Mouse (Mus musculus): Measurements from ENCODE around the gene Cdc123. TPM values are rescaled to one million over a fixed set of nuclear protein-coding genes. Genes with fewer than 3 reads are reported as not detected.

Gene Cdc123
- polyA plus RNA-seq, 1 experiment from 2014 or later, result 208 TPM

DNA sequence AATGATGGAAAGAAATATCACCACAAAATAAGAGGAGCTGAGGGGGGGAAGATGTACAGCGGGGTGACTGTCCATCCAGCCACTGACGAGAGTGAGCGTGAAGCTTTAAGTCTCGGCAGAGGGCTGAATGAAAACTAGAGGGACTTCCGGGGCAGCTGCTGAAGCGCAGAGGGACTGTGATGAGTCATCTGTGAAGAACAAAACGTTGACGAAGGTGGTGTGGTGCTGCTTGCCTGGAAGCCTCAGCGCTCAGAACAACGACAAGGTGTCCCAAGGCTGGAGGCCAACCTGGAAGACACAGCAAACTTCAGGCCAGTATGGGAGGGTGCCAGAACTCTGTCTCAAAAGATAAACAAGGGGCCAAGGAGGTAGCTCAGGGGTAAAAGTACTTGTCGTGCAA is 4.1 kb downstream of the Cdc123 start:
- ATAC-seq (replicated peaks; ENCODE audit: low FRiP score, low read depth) (no peak), DNase-seq (ENCODE audit: low spot score) (no peak)
- Histone ChIP-seq H3K4me3 (replicated peaks; ENCODE audit: low read depth, low read length) (no peak overlapping the region), H3K27me3 (ENCODE audit: insufficient read depth, low read length) (no peaks in the 10 kb centered on the region), H3K4me1 (replicated peaks; ENCODE audit: insufficient read depth, low read length) (no peaks in the 10 kb centered on the region), H3K36me3 (ENCODE audit: insufficient read depth, low read length) (peaks cover 42% of the 10 kb centered on the region), H3K9me3 (replicated peaks; ENCODE audit: low read length) (no peaks in the 10 kb centered on the region), H3K4me2 (ENCODE audit: low read length) (no peak overlapping the region), H3K27ac (no peak overlapping the region), H3K9ac (ENCODE audit: low read depth, low read length) (no peak overlapping the region)
- no peak for TF ChIP-seq CTCF (IDR thresholded peaks at IDR 0.05; ENCODE audit: low read depth)
- 91% methylated on average over 11 of the region's 11 CpGs for WGBS

DNA sequence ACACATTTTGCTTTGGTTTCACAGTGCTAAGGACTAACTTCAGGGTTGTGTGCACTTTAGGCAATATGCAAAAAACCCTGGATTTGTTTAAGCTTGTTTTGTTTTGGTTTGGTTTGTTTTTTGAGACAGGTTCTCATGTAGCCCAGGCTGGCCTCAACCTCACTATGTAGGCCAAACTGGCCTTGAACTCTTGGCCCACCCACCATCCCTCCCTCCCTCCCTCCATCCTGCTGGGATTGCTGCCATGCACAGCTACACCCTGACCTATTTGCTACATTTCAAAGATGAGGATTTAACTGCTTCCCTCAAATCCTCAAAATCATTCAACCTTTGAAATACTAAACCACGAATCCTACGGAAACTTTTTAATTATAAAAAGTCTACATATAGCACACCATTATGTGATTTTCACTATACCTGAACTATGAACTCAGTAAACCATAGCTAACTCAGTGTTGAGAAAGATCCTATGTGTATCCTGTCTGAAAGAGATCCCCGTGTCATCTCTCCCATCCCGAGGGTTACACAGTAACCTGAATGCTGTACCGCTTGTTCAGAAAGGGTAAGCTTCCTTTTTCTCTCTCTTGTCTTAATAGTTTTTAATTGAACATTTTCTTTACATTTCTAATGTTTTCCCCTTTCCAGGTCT is 19.6 kb downstream of the Cdc123 start:
- Histone ChIP-seq H3K4me1 (replicated peaks; ENCODE audit: insufficient read depth, low read length) (no peaks in the 10 kb centered on the region), H3K4me2 (ENCODE audit: low read length) (no peak overlapping the region), H3K27ac (no peak overlapping the region), H3K4me3 (replicated peaks; ENCODE audit: low read depth, low read length) (no peak overlapping the region), H3K27me3 (ENCODE audit: insufficient read depth, low read length) (no peaks in the 10 kb centered on the region), H3K9me3 (replicated peaks; ENCODE audit: low read length) (no peaks in the 10 kb centered on the region), H3K36me3 (ENCODE audit: insufficient read depth, low read length) (peaks cover 33% of the 10 kb centered on the region; the same call in 1 of the 2 replicates), H3K9ac (ENCODE audit: low read depth, low read length) (no peak overlapping the region)
- WGBS, result 87% methylated on average over 5 of the region's 5 CpGs
- no peak for TF ChIP-seq CTCF (IDR thresholded peaks at IDR 0.05; ENCODE audit: low read depth)
- DNase-seq (ENCODE audit: low spot score) (no peak), ATAC-seq (replicated peaks; ENCODE audit: low FRiP score, low read depth) (no peak)

DNA sequence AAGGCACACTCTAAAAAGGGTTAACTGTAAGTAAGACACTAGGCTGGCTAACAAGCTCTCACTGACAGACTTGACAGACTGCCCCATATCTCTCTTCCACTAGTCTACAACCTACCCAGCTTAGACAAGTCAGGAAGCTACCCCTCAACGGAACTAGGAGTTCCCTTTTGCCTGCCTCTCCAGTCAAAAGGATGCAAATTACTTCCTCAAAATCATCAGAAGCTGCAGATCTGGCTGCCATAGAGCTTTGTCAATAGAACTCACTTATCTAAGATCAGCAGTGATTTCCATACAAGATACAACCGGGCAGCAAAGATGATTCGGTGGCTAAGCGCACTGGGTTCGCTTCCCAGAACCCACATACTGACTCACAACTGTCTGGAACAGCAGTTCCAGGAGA is 20.3 kb downstream of the Cdc123 start:
- Histone ChIP-seq H3K27me3 (ENCODE audit: insufficient read depth, low read length) (no peaks in the 10 kb centered on the region), H3K4me1 (replicated peaks; ENCODE audit: insufficient read depth, low read length) (no peaks in the 10 kb centered on the region), H3K27ac (no peak overlapping the region), H3K36me3 (ENCODE audit: insufficient read depth, low read length) (peaks cover 37% of the 10 kb centered on the region; the same call in 1 of the 2 replicates), H3K4me3 (replicated peaks; ENCODE audit: low read depth, low read length) (no peak overlapping the region), H3K9me3 (replicated peaks; ENCODE audit: low read length) (no peaks in the 10 kb centered on the region), H3K9ac (ENCODE audit: low read depth, low read length) (no peak overlapping the region), H3K4me2 (ENCODE audit: low read length) (no peak overlapping the region)
- ATAC-seq (replicated peaks; ENCODE audit: low FRiP score, low read depth), result no peak
- DNase-seq (ENCODE audit: low spot score), result no peak
- no peak for TF ChIP-seq CTCF (IDR thresholded peaks at IDR 0.05; ENCODE audit: low read depth)
- WGBS, result 75% methylated on average over 5 of the region's 5 CpGs

DNA sequence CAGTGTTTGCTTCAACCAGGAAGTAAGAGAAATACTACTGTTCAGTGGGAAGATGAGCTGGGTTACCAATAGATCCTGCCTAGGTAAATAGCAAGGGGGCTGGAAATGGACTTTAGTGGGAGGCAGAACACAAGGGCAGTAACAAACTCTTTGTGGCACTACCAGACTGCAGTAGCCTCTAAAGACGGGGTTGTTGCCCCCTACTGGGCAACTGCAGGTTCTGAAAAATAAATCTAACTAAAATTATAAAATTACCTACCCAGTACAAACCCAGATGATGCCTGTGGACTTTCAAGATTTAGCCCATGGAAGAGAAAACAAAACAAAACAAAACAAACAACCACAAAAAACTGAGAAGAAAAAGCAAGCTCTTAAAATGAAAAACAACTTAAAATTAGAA is 20.8 kb downstream of the Cdc123 start:
- H3K9ac ChIP-seq (ENCODE audit: low read depth, low read length), result no peak overlapping the region
- DNase-seq (ENCODE audit: low spot score), result peak; percentile 47
- no peak for ATAC-seq (replicated peaks; ENCODE audit: low FRiP score, low read depth)
- no peak overlapping the region for H3K4me2 ChIP-seq (ENCODE audit: low read length)
- no peaks in the 10 kb centered on the region for H3K9me3 ChIP-seq (replicated peaks; ENCODE audit: low read length)
- WGBS, result 28% methylated on average over 1 of the region's 1 CpGs
- H3K4me1 ChIP-seq (replicated peaks; ENCODE audit: insufficient read depth, low read length), result no peaks in the 10 kb centered on the region
- H3K36me3 ChIP-seq (ENCODE audit: insufficient read depth, low read length), result peaks cover 40% of the 10 kb centered on the region; the same call in 1 of the 2 replicates
- H3K27ac ChIP-seq, result no peak overlapping the region
- no peaks in the 10 kb centered on the region for H3K27me3 ChIP-seq (ENCODE audit: insufficient read depth, low read length)
- peak; percentile 61 for TF ChIP-seq CTCF (IDR thresholded peaks at IDR 0.05; ENCODE audit: low read depth)
- H3K4me3 ChIP-seq (replicated peaks; ENCODE audit: low read depth, low read length), result no peak overlapping the region

DNA sequence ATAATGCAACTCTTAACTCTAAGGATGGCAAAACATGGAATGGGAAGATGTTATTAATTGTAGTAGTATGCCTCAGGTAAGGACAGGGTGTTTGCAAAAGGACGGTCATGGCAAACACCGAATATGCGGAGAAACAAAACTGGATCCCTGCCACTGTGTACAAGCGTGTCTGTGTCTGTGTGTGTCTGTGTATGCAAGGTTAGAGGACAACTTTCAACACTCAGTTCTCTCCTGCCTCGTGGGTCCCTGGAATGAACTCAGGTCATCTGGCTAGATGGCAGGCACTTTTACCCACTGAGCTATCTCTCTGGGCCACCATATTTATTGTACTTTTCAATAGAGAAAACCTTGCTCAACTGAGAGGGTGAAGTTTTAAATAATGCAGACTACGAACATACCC is 22.5 kb downstream of the Cdc123 start:
- H3K9me3 ChIP-seq (replicated peaks; ENCODE audit: low read length), result no peaks in the 10 kb centered on the region
- H3K4me3 ChIP-seq (replicated peaks; ENCODE audit: low read depth, low read length), result no peak overlapping the region
- no peak for ATAC-seq (replicated peaks; ENCODE audit: low FRiP score, low read depth)
- WGBS, result 95% methylated on average over 6 of the region's 6 CpGs
- no peaks in the 10 kb centered on the region for H3K4me1 ChIP-seq (replicated peaks; ENCODE audit: insufficient read depth, low read length)
- H3K9ac ChIP-seq (ENCODE audit: low read depth, low read length), result no peak overlapping the region
- no peak for TF ChIP-seq CTCF (IDR thresholded peaks at IDR 0.05; ENCODE audit: low read depth)
- peaks cover 46% of the 10 kb centered on the region; the same call in 1 of the 2 replicates for H3K36me3 ChIP-seq (ENCODE audit: insufficient read depth, low read length)
- no peak overlapping the region for H3K4me2 ChIP-seq (ENCODE audit: low read length)
- H3K27ac ChIP-seq, result no peak overlapping the region
- no peak for DNase-seq (ENCODE audit: low spot score)
- no peaks in the 10 kb centered on the region for H3K27me3 ChIP-seq (ENCODE audit: insufficient read depth, low read length)

DNA sequence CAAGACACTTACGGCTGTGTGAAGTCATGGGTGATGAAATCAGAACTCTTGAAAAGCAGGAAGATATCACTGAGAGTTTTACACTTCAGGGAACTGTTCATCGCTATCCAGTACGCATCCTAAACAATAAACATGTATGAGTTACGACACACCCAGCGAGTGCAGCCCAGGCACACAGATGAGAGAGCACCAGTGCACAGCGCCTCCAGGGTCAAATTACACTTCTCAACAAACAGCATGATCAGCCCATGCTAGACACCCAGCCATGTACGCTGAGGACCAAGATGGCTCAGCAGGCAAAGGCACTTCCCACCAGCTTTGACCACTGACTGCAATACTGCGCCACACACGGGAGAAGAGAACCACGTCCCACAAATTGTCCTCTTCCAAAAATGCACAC is 23.7 kb downstream of the Cdc123 start:
- TF ChIP-seq CTCF (IDR thresholded peaks at IDR 0.05; ENCODE audit: low read depth), result no peak
- no peak overlapping the region for H3K4me2 ChIP-seq (ENCODE audit: low read length)
- H3K36me3 ChIP-seq (ENCODE audit: insufficient read depth, low read length), result peaks cover 38% of the 10 kb centered on the region; the same call in 1 of the 2 replicates
- no peaks in the 10 kb centered on the region for H3K27me3 ChIP-seq (ENCODE audit: insufficient read depth, low read length)
- H3K4me3 ChIP-seq (replicated peaks; ENCODE audit: low read depth, low read length), result no peak overlapping the region
- H3K9me3 ChIP-seq (replicated peaks; ENCODE audit: low read length), result no peaks in the 10 kb centered on the region
- no peaks in the 10 kb centered on the region for H3K4me1 ChIP-seq (replicated peaks; ENCODE audit: insufficient read depth, low read length)
- WGBS, result 56% methylated on average over 10 of the region's 10 CpGs
- no peak overlapping the region for H3K9ac ChIP-seq (ENCODE audit: low read depth, low read length)
- DNase-seq (ENCODE audit: low spot score) (peak; percentile 25), ATAC-seq (replicated peaks; ENCODE audit: low FRiP score, low read depth) (no peak)
- no peak overlapping the region for H3K27ac ChIP-seq

Data from kidney, postnatal 0 days (tissue).